Mouse (Mus musculus): ENCODE measurements at regions not wholly inside any gene's neighbourhood (a gene's known extent, or its start where the extent isn't known, plus 50 kb on each side); places are given as distances from the start of the nearest gene placed in this dataset.

DNA sequence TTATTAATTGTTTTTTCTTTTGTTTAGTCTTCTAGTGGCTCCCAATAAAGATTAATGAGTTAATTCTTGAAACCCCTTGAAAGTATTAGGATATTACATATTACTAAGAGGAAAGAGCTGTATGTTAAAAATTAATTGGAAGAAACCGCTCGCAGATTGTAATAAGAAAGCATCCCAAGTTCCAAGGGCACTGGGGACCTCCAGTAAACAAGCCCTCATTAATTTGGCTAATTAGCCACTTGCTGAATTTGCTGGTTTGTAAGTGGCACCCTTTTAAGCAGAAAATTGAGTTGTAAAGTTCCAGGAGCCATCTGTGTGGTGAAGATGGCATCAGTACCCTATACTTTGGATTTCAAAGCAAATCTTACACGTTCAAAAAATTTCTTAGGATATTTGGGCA lies 295.8 kb downstream of the Rwdd3 start:
- H3K4me3 ChIP-seq (ENCODE audit: low read length) = no peak overlapping the region
- no peak overlapping the region for H3K4me2 ChIP-seq (replicated peaks; ENCODE audit: low read depth, low read length)
- no peaks in the 10 kb centered on the region for H3K27me3 ChIP-seq (ENCODE audit: insufficient read depth, low read length)
- H3K4me1 ChIP-seq (ENCODE audit: insufficient read depth, low read length) = no peaks in the 10 kb centered on the region
- 93% methylated on average over 3 of the region's 3 CpGs for WGBS
- H3K9ac ChIP-seq (replicated peaks; ENCODE audit: low read length) = no peak overlapping the region
- H3K27ac ChIP-seq (ENCODE audit: low read length) = no peak overlapping the region
- H3K36me3 ChIP-seq (ENCODE audit: insufficient read depth, low read length) = no peaks in the 10 kb centered on the region
- no peaks in the 10 kb centered on the region for H3K9me3 ChIP-seq (ENCODE audit: low read length)
- ATAC-seq (ENCODE audit: low FRiP score, low TSS enrichment) = no peak

DNA sequence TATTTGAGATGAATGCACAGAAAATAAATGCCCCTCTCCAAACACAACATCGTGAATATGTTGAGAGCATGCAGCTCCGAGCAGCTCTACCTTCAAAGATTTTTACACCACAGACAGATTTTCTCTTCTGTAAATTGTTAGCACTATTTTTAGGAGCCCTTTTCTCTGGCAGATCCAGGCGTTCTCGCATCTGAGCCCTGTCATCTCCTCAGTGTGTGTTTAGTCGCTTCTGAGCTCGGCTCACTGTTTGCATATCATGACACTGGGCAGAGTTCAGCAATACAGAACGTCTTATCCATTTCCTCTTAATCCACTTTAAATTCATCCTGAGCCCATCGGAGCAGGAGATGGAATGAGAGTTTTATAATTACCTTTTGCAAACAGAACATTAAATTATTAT lies 306.5 kb downstream of the Rwdd3 start:
- 69% methylated on average over 8 of the region's 8 CpGs for WGBS

DNA sequence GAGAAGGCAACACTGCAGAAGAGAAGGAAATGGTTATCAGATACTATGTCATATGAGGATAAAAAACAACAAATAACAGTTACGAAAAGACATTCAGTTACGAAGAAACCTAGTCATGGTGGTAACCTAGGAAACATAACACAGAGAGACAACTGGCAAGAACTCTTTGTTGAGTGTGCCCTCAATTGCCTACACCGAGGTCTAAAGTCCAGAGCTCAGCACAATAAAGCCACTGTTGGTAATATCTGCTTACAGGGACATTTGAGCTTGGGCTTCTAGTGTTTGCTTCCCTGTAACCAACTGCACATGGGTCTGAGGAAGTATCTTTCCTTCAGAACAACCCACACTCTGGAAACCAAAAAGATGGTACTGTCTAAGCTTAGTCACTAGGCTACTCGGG lies 309.9 kb downstream of the Rwdd3 start:
- H3K4me1 ChIP-seq (ENCODE audit: insufficient read depth, low read length) = no peaks in the 10 kb centered on the region
- H3K4me2 ChIP-seq (replicated peaks; ENCODE audit: low read depth, low read length) = no peak overlapping the region
- H3K27ac ChIP-seq (ENCODE audit: low read length) = no peak overlapping the region
- no peaks in the 10 kb centered on the region for H3K27me3 ChIP-seq (ENCODE audit: insufficient read depth, low read length)
- no peak overlapping the region for H3K9ac ChIP-seq (replicated peaks; ENCODE audit: low read length)
- no peak overlapping the region for H3K4me3 ChIP-seq (ENCODE audit: low read length)
- H3K36me3 ChIP-seq (ENCODE audit: insufficient read depth, low read length) = no peaks in the 10 kb centered on the region
- ATAC-seq (ENCODE audit: low FRiP score, low TSS enrichment) = no peak
- WGBS = 76% methylated on average over 4 of the region's 4 CpGs
- H3K9me3 ChIP-seq (ENCODE audit: low read length) = no peaks in the 10 kb centered on the region

More for the DNA sequence above, 306.5 kb downstream of the Rwdd3 start:
- no peak overlapping the region for H3K4me2 ChIP-seq (replicated peaks; ENCODE audit: low read depth, low read length)
- no peak overlapping the region for H3K9ac ChIP-seq (replicated peaks; ENCODE audit: low read length)
- no peaks in the 10 kb centered on the region for H3K27me3 ChIP-seq (ENCODE audit: insufficient read depth, low read length)
- H3K4me1 ChIP-seq (ENCODE audit: insufficient read depth, low read length) = no peaks in the 10 kb centered on the region
- no peaks in the 10 kb centered on the region for H3K36me3 ChIP-seq (ENCODE audit: insufficient read depth, low read length)
- ATAC-seq (ENCODE audit: low FRiP score, low TSS enrichment) = no peak
- H3K4me3 ChIP-seq (ENCODE audit: low read length) = no peak overlapping the region
- H3K27ac ChIP-seq (ENCODE audit: low read length) = no peak overlapping the region
- H3K9me3 ChIP-seq (ENCODE audit: low read length) = no peaks in the 10 kb centered on the region

DNA sequence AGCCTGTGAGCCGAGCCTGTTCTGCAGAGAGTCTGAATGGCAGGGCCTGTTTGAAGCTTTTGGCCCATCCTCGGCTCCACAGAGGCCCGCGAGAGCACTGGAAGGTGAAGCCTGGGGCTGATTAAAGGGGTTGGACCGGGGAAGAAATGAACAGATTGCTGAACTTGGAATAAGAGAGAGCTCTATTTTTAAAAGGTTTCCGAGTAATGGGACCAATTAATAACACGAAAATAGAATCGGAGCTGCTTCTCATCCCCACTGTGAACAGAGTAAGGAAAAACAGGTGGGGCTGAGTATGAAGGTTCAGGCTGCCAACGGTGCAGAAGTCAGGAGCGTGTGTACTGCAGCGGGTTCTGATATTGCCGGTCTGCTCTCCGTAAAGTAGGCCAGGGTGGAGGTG lies 313.2 kb downstream of the Rwdd3 start:
- Histone ChIP-seq H3K4me2 (replicated peaks; ENCODE audit: low read depth, low read length) (no peak overlapping the region), H3K27ac (ENCODE audit: low read length) (no peak overlapping the region), H3K27me3 (ENCODE audit: insufficient read depth, low read length) (no peaks in the 10 kb centered on the region), H3K9me3 (ENCODE audit: low read length) (no peaks in the 10 kb centered on the region), H3K4me1 (ENCODE audit: insufficient read depth, low read length) (no peaks in the 10 kb centered on the region), H3K9ac (replicated peaks; ENCODE audit: low read length) (no peak overlapping the region), H3K4me3 (ENCODE audit: low read length) (no peak overlapping the region), H3K36me3 (ENCODE audit: insufficient read depth, low read length) (no peaks in the 10 kb centered on the region)
- WGBS = 84% methylated on average over 13 of the region's 13 CpGs
- no peak for ATAC-seq (ENCODE audit: low FRiP score, low TSS enrichment)

DNA sequence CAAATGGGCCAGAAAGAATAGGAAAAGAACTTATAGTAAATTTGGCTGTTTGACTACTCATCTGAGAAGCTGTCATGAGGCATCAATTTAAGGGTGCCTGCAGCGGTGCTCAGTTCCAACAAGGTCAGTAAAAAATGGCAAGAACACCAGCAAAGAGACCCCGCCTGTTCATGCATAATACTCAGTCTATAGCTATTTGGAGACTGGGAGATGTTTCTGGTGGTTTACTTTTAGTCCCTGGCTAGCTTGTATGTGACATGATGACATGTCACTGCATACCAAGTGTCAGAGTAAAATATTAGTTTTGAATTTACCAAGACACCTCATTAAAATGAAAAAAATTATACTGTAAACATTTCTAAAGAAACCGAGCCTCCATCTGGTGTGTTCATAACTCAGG lies 317.2 kb downstream of the Rwdd3 start:
- H3K9me3 ChIP-seq (ENCODE audit: low read length) = no peaks in the 10 kb centered on the region
- no peak overlapping the region for H3K27ac ChIP-seq (ENCODE audit: low read length)

DNA sequence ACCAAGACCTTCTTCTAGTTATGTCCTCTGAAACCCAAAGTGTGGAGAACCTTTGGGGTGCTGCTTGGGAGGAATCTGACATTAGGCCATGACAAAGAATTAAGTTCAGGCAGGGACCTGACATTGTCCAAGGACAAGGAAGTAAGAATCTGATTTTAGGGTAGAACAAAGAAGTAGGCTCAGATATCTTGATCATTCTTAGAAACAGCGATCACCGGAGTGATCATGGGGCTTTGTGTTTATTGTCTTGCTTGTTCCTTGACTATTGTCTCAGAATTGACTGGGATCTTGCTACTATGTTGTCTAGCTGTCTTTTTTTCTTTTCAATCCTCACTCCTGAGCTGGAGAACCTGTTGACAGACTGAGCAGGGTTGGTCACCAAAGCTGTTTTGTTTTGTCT lies 327.9 kb downstream of the Rwdd3 start:
- no peaks in the 10 kb centered on the region for H3K36me3 ChIP-seq (ENCODE audit: insufficient read depth, low read length)

More for the DNA sequence above, 317.2 kb downstream of the Rwdd3 start:
- 68% methylated on average over 3 of the region's 3 CpGs for WGBS
- H3K9ac ChIP-seq (replicated peaks; ENCODE audit: low read length) = no peak overlapping the region
- H3K27me3 ChIP-seq (ENCODE audit: insufficient read depth, low read length) = no peaks in the 10 kb centered on the region
- no peak overlapping the region for H3K4me3 ChIP-seq (ENCODE audit: low read length)
- no peak overlapping the region for H3K4me2 ChIP-seq (replicated peaks; ENCODE audit: low read depth, low read length)
- H3K36me3 ChIP-seq (ENCODE audit: insufficient read depth, low read length) = no peaks in the 10 kb centered on the region
- ATAC-seq (ENCODE audit: low FRiP score, low TSS enrichment) = no peak
- H3K4me1 ChIP-seq (ENCODE audit: insufficient read depth, low read length) = no peaks in the 10 kb centered on the region

DNA sequence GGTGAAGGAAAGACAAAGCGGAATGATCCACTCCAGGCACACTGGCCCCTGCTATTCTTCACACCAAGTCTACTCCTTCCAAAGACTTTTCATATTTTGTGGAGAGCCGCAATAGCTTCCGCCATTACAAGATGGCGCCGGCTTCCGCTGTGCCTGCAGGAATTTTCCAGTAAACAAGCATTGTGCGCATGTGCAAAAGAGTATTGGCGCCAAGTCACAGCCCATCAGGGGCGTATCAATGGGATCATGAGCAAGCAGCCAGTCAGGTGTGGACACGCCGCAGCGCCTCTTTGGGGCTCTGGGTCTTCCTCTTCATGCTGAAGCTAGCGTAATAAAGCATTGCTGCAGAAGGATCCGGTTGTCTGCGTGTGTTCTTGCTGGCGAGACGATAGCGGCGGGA lies 348.0 kb downstream of the Rwdd3 start:
- Histone ChIP-seq H3K27ac (ENCODE audit: low read length) (no peak overlapping the region), H3K36me3 (ENCODE audit: insufficient read depth, low read length) (no peaks in the 10 kb centered on the region), H3K9ac (replicated peaks; ENCODE audit: low read length) (no peak overlapping the region), H3K9me3 (ENCODE audit: low read length) (no peaks in the 10 kb centered on the region), H3K27me3 (ENCODE audit: insufficient read depth, low read length) (no peaks in the 10 kb centered on the region), H3K4me1 (ENCODE audit: insufficient read depth, low read length) (no peaks in the 10 kb centered on the region), H3K4me3 (ENCODE audit: low read length) (no peak overlapping the region), H3K4me2 (replicated peaks; ENCODE audit: low read depth, low read length) (no peak overlapping the region)
- no peak for ATAC-seq (ENCODE audit: low FRiP score, low TSS enrichment)
- WGBS = 96% methylated on average over 19 of the region's 19 CpGs

More for the DNA sequence above, 327.9 kb downstream of the Rwdd3 start:
- H3K27me3 ChIP-seq (ENCODE audit: insufficient read depth, low read length) = no peaks in the 10 kb centered on the region
- no peaks in the 10 kb centered on the region for H3K9me3 ChIP-seq (ENCODE audit: low read length)
- no peaks in the 10 kb centered on the region for H3K4me1 ChIP-seq (ENCODE audit: insufficient read depth, low read length)
- H3K4me2 ChIP-seq (replicated peaks; ENCODE audit: low read depth, low read length) = no peak overlapping the region
- H3K27ac ChIP-seq (ENCODE audit: low read length) = no peak overlapping the region
- ATAC-seq (ENCODE audit: low FRiP score, low TSS enrichment) = no peak
- H3K9ac ChIP-seq (replicated peaks; ENCODE audit: low read length) = no peak overlapping the region
- no peak overlapping the region for H3K4me3 ChIP-seq (ENCODE audit: low read length)
- WGBS = 96% methylated on average over 2 of the region's 2 CpGs

DNA sequence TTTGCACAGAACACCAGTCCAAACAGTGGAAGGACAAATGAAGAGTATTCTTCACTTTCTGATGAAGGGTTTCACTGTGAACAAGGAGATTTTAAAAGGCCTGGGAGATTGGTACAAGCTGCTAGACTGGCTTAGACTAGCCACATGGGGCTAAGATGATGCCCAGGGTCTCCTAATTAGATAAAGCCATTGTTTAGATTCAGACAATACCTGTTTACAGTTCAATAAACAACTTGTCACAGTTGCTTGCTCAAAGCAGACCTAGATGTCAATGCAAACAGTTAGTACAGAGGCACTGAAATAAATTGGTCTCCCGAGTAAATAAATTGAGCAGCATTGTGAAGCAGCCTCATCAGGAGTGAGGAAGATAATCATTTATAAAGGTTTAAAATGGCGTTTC lies 359.6 kb downstream of the Rwdd3 start:
- no peak overlapping the region for H3K9ac ChIP-seq (replicated peaks; ENCODE audit: low read length)
- H3K4me2 ChIP-seq (replicated peaks; ENCODE audit: low read depth, low read length) = no peak overlapping the region
- H3K36me3 ChIP-seq (ENCODE audit: insufficient read depth, low read length) = no peaks in the 10 kb centered on the region
- no peak for ATAC-seq (ENCODE audit: low FRiP score, low TSS enrichment)
- H3K27me3 ChIP-seq (ENCODE audit: insufficient read depth, low read length) = no peaks in the 10 kb centered on the region
- H3K27ac ChIP-seq (ENCODE audit: low read length) = no peak overlapping the region
- no peaks in the 10 kb centered on the region for H3K9me3 ChIP-seq (ENCODE audit: low read length)
- no peak overlapping the region for H3K4me3 ChIP-seq (ENCODE audit: low read length)
- WGBS = 77% methylated on average over 2 of the region's 2 CpGs
- H3K4me1 ChIP-seq (ENCODE audit: insufficient read depth, low read length) = no peaks in the 10 kb centered on the region

DNA sequence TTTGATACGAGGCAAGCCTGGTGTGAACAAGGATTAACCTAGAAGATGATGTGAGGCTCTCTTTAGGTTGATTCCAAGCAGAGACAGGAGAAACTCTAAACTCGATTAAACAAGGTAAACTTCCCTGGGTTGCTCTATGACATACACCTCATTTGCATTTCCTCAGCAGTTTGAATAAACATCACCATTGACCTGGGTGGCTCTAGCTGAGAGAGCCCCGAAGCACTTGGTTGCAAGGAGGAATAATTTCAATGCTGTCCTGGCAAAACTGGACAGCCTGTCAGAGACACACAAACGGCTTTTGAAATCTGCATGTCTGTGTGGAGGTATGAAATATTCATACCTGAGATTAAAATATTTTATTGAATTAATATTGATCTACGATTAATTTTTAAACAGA lies 361.0 kb downstream of the Rwdd3 start:
- no peak for ATAC-seq (ENCODE audit: low FRiP score, low TSS enrichment)
- Histone ChIP-seq H3K36me3 (ENCODE audit: insufficient read depth, low read length) (no peaks in the 10 kb centered on the region), H3K4me2 (replicated peaks; ENCODE audit: low read depth, low read length) (no peak overlapping the region), H3K27ac (ENCODE audit: low read length) (no peak overlapping the region), H3K9me3 (ENCODE audit: low read length) (no peaks in the 10 kb centered on the region), H3K4me3 (ENCODE audit: low read length) (no peak overlapping the region), H3K4me1 (ENCODE audit: insufficient read depth, low read length) (no peaks in the 10 kb centered on the region), H3K27me3 (ENCODE audit: insufficient read depth, low read length) (no peaks in the 10 kb centered on the region), H3K9ac (replicated peaks; ENCODE audit: low read length) (no peak overlapping the region)
- 55% methylated on average over 5 of the region's 5 CpGs for whole genome bisulfite sequencing

DNA sequence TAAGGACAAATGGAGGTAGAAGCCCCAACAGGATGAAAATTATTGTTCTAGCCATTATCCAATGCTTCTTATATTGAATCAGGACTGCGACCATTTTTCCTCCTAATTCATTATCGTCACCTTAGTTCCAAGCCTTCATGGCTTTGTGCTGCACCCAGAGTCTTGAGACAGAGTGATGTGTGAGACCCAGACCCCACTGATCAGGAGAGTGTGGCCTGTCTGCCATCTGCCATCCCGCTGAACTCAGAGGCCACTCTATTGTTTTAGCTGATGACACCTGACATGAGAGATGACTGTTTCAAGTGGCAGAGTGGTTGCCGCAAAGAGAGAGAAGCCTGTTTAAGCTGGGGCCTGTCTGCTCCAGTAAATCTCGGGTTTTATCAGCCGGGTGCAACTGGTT lies 361.4 kb downstream of the Rwdd3 start:
- ATAC-seq (ENCODE audit: low FRiP score, low TSS enrichment) = no peak
- Histone ChIP-seq H3K4me2 (replicated peaks; ENCODE audit: low read depth, low read length) (no peak overlapping the region), H3K27ac (ENCODE audit: low read length) (no peak overlapping the region)

DNA sequence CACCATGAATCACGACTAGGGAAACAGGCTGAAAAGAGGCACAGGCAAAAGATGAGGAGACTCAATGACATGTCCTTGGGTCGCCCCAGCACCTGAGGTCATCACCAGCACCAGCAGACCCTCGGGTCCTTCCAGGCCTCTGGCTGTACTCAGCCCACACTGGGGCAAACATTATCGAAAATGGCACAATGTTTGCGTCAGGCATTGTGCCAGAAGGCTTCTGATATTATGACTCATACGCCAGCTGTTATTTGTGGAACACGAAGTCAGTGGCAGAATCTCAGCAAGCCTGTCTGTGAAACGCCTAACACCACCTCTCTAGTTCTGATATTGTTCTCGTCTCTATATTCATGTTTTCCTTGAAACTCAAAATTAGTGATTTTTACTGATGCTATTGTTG lies 384.8 kb downstream of the Rwdd3 start:
- Histone ChIP-seq H3K4me3 (ENCODE audit: low read length) (no peak overlapping the region), H3K27me3 (ENCODE audit: insufficient read depth, low read length) (no peaks in the 10 kb centered on the region), H3K27ac (ENCODE audit: low read length) (no peak overlapping the region), H3K9me3 (ENCODE audit: low read length) (no peaks in the 10 kb centered on the region), H3K4me1 (ENCODE audit: insufficient read depth, low read length) (no peaks in the 10 kb centered on the region), H3K36me3 (ENCODE audit: insufficient read depth, low read length) (no peaks in the 10 kb centered on the region), H3K9ac (replicated peaks; ENCODE audit: low read length) (no peak overlapping the region), H3K4me2 (replicated peaks; ENCODE audit: low read depth, low read length) (no peak overlapping the region)
- no peak for ATAC-seq (ENCODE audit: low FRiP score, low TSS enrichment)
- WGBS = 84% methylated on average over 9 of the region's 9 CpGs

More for the DNA sequence above, 361.4 kb downstream of the Rwdd3 start:
- no peaks in the 10 kb centered on the region for H3K27me3 ChIP-seq (ENCODE audit: insufficient read depth, low read length)
- WGBS = 49% methylated on average over 6 of the region's 6 CpGs
- H3K9me3 ChIP-seq (ENCODE audit: low read length) = no peaks in the 10 kb centered on the region
- H3K36me3 ChIP-seq (ENCODE audit: insufficient read depth, low read length) = no peaks in the 10 kb centered on the region
- no peak overlapping the region for H3K9ac ChIP-seq (replicated peaks; ENCODE audit: low read length)
- H3K4me1 ChIP-seq (ENCODE audit: insufficient read depth, low read length) = no peaks in the 10 kb centered on the region
- no peak overlapping the region for H3K4me3 ChIP-seq (ENCODE audit: low read length)

Measured in kidney, embryonic 16.5 days (tissue).